Mouse (Mus musculus): ENCODE data around the gene Gjc2.
A peak's percentile ranks its signal among the peaks of the same experiment; 100 is the strongest.

Gene Gjc2

DNA sequence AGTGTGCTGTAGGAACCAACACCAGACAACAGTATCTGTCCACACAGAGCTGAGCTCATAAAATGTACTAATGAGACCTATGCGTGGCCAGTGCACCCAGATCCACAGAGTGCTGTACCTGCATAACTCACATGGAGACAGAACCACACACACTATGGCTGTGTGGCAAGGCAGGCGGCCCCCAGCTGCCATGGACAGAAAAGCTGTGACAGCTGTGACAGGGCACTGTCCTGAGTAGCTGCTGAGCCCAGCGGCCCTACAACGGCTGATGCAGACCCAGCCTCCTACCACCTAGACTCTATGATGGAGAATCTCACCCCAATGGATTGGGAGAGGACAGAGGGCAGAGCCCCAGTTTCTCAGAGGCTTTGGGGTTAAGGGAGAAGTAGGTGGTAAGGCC lies 23.5 kb downstream of the Gjc2 start:
- no peak for DNase-seq

DNA sequence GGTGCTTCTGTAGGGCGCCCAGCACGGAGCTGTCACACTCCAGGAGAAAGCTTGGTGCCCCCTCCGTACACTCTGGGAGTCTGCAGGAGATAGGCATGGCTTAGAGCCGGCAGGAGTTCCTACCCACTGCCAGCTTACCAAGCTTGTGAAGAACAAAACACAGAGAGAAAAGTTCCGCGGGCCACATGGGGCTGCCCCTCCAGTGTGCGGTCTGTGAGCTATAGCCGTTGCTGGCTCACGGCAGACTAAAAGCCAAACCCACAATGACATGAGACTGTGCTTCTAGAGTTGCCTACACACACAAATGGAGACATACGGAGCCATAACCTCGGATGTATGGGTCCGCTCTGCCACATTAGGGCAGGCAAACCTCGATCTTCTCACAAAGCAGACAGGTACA lies 23.9 kb downstream of the Gjc2 start:
- DNase-seq: no peak

DNA sequence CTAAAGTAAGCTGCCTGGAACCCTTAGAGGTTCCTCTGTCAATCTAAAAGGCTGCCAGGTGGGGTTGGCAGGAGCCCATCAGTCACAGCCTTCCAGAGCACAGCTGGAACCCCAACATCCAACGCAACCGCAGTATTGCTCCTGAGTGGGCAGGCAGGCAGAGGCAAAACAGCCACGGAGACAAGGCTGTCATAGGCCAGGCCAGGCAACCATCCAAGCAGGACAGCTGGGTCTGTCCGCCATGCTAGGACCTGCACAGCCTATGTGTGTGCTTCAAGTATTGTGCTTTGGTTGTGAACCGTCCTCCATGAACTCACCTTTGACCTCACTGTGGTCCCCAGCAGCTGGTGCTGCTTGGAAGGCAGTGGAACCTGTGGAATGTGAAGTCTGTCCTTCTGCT lies 27.1 kb downstream of the Gjc2 start:
- no peak for DNase-seq

DNA sequence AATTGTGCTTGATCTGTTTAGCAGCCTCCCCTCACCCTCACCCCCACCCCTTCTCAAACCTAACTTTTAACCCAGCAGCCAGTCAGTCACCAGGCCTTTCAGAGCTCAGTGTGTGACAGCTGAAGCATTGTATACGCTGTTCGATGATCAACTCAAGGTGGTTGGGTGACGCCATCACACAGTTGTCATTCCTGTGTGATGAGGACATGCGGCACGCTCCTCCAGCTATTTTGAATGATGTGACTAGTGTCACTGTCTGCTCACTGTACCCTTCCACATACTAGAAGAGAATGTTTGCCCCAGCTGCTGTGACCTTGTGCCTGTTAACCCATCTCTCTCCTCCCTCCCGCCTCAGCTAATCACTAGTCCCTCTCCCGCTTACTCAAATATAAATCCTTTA lies 28.8 kb downstream of the Gjc2 start:
- DNase-seq: no peak

DNA sequence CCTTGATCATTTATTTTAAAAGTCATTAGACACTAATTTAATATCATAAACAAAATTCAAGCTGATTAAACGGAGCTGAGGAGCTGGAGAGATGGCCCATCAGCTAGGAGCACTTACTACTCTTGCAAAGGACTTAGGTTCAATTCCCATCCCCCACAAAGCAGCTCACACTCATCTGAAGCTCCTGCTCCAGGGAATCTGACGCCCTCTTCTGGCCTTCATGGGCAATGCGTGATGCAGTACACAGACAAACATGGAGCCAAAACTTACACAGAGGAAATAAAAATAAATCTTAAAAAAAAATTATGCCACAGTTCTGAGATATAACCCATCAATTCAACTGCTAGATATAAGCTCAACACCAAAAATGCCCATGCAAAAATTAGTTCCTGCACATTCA lies 31.3 kb downstream of the Gjc2 start:
- DNase-seq: no peak

DNA sequence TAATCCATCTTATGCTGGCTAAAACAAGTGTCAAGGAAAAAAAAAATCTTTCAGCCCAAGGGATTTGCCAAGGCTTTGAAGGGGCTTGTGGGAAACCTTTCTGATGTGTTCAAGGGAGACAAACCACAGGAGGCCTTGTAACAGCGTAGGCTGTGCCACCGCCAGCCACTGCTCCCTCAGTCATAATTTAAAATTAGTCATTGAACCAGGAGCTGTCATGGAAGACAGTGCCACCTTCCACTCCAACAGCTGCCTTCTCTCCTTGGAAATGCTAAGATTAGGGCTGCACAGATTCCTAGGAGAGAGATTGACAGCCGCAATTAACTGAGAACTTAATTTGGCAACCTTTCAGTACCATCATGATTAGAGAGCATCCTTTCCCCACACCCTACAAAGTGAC lies 33.7 kb downstream of the Gjc2 start:
- no peak for DNase-seq

DNA sequence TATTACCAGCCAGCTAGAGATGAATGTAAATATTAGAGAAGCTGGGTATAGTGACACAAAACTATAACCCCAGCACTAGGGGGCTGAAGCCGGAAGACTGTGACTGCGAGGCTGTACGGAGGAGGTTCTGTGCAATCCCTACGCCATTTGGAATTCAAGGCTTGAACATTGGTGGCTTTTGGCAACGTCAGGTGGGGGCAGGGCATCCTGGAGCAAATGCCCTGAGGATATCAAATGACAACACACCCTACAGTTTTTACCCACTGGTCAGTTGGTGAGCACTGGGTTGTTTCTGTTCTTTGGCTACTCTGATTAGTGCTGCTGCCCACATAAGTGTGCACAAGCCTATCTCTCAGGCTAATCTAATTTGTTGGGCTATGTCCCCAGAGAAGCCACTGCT lies 40.1 kb downstream of the Gjc2 start:
- no peak for DNase-seq

DNA sequence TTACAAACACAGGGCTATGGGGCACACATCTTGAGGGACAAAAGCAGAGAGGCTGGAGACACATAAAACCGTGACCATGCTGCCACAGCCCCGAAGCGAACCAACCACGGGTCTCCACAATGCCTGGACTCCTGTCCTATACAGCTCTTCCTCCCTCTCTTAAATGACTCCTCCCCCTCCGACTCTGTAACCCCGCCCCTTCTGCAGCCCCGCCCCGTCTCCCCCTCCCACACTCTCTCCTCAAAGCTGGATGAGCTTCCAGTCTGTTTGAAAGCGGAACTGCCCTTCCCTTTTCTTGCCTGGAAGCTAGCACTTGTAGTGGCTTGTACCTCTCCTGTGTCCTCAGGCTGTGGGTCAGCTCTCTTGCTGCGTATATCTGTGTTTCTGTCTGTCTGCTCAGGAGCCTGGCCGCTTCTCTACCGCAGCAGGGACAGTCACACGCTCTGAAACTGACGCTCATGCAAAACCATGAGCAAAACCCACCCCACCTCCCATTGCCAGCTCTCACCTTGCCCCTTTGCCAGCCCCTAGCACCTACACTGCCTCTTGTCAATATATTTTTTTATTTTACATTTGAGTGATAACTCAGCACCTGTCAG lies 41.1 kb downstream of the Gjc2 start:
- DNase-seq: no peak

DNA sequence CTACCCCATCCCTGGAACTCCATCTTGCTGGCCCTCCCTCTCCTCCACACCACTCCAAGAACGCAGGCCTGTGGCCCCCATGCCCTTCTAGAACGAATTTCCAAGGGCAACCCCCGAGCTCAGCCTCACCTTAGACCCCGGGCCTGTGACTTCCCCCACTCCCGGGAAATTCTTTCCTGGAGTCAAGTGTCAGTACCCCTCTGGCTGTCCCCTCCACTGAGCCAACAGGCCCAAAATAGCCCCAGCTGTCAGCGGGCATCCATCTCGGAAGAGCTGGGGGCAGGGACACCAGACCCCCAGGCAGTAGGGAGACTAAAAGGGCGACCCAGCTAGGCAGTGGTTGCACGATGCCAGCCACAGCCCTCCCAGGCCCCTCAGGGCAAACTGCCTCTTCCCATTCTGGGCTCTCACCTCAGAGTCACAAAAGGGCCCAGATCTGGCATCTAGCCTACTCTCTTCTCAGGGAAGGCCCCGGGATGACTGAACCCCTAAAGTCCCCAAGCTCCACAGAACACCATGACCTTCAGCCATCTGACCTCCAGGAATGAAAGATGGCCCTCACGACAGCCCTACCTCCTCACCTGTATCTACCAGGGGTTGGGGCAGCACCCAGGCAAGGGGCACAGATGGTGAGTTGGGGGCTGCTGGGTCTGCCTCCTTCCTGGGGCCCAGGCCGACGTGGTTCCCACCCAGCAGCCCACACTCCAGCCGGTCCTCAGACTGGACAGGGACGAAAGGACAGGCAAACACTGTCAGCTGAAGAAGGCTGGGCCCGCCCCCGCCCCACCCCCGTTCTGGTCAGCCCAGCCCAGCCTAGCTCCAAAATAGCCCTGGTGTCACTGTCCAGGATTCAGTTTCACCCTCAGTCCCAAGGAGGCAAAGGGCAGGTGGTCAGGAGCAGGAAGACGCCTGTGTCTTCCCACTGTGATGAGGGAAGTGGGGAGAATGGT lies 44.2 kb downstream of the Gjc2 start:
- DNase-seq: no peak

DNA sequence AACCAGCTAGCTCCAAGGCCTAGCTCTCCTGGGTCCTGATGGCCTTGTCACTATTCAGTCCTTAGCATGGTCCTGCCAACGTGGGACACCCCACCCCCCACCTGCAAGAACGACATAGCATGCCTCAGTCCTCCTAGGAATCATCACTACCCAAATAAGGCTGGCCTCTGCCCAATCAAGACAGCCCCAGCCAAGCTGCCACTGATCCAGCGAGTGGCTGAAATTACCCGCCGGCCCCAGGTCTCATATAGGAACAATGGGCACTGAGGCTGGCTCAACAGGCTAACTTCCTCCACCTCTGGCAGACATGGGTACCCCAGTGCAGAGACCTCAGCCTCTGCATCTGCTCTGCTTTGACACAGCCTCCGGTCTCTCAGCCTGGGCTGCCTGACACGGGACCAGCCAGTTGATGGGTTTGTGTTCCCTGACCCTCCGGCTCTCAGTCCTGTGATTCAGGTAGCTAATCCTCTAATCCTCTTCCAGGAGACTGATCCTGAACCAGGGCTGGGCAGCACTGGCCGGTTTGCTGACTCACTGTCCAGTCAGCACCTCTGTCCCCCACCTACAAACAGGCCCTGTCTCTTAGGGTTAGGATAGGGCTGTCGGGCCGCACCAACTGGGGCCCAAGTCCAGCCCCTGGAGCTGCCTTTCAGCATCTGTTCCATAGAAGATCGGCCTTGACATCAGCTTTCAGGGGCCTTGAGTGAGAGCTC lies 45.9 kb downstream of the Gjc2 start:
- DNase-seq: no peak

DNA sequence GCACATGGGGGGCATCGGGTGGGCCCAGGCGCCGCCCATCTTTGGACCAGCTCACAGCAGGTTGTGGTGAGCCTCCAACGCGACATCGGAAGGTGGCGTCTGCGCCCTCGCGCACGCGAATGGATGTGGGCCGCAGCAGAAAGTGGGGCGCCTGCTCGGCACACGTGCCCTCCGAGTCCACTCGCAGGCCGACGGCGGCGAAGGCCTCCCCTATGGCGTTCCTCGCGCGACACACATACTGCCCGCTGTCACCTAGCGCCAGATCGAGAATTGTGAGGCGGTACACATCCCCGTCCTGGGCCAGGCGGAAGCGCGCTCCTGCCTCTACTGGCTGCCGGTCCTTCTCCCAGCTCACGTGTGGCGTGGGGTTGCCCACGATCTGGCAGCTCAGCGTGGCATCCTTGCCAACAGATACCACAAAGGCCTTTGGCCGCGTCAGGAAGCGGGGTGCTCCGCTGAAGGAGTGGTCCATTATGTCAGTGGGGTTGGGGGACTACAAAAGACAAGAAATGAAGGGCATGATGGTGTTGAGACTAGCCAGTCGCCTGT lies 47.0 kb downstream of the Gjc2 start, which contains the start of gene Obscn:
Obscn (minus strand) TSS at position 499 of the 549 bp plus-strand sequence.
- no peak for DNase-seq

DNA sequence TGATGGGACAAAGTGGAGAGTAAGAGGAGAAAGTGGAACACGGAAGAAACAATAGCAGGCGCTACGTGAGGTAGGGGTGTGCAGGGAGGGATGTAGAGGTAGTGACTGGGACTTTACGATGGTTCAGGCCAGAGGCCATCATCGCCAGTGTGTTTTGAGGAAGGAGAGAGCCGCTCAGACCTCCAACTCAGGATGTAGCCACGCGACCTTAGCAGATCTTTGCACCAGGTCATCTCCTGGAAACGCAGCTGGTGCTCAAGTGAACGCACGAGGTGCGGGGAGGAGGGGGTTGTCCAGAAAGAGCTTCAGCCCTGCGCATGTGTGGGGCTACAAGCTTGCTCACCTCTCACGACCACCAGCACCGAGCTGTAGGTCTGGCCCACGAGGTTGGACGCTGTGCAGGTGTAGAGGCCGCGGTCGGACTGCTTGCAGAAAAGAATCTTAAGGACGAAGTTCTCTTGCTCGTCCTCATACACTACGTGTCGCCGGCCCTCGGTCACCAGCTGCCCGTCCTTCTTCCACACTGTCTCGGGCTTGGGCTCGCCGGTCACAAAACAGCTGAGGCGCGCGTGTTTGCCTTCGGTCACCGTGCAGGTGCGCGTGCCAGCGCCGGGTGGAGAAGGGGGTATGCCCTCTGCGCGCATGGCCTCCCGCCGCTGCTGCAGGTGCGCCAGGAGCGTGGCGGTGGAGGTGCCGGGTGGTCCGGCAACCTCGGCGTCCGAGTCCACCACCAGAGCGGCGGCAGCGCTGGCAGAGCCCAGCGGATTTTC lies 47.8 kb downstream of the Gjc2 start:
- peak in 1 of 2 experiments; percentile 7 for DNase-seq

DNA sequence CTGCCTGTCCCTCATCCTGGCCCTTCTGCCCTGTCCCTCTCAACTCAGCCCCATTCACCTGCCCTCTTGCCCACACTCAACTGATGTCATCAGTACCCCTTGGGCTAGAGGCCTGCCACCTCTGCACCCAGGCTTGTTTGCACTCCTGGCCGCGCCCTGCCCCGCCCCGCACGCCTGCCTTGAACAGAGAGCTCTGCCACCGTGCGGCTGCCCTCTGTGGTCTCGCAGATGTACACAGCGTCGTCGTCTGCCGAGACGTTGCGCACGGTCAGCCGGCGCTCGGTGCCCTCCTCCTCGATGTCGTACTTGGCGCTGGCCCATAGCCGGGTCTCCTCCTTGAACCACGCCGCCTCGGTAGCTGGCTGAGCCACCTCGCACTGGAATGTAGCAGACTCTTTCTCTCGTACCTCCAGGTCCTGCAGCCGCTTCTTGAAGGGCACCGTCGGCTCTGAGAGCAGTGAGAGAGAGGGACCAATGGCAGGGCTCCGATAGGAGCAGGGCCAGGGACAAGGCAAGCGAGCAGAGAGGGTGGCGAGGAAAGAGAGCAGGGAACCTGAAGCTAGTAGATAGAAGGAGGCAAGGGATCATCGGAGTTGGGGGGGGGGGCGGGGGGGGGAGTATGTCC lies 48.5 kb downstream of the Gjc2 start:
- DNase-seq: peak in 1 of 2 experiments; percentile 25

DNA sequence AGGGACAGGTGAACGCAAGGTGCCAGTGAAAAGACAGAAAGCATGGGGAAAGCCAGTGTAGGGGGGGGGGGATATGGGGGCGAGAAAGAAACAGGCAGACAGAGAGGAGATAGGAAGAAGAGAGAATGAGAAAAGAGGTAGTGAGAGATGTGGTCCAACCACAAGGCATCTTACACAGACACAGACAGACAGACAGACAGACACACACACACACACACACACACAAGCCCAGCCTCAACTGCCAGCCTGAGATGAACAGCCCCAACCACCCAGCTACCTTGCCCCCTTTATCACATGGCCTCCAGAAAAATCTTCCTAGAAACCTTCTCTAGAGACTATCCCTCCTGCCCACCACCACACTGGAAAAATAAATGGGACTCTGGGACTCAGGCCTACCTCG lies 50.9 kb downstream of the Gjc2 start:
- DNase-seq: no peak

DNA sequence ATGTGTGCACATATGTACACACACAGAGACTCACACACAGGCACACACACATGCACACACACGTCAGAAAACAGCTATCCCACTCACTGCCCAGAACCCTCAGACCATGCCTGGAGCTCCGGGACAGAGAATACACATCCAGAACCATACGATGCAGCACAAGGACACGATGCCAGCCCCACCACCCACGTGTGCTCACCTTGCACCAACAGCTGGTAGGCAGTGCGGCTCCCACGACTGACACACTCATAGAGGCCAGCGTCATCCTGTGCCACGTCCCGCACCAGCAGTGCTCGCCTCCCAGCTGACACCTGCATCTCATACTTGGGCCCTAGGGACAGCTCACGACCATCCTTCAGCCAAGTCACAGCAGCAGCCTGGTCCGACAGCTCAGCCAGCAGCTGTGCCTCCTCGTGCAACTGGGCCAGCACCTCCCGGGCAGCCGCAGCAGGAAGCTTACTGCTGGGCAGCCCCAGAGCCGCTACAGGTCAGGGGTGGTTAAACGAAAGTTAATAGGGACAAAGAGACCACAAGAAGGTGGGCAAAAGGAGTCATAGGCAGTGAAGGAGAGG lies 51.6 kb downstream of the Gjc2 start:
- DNase-seq: no peak

DNA sequence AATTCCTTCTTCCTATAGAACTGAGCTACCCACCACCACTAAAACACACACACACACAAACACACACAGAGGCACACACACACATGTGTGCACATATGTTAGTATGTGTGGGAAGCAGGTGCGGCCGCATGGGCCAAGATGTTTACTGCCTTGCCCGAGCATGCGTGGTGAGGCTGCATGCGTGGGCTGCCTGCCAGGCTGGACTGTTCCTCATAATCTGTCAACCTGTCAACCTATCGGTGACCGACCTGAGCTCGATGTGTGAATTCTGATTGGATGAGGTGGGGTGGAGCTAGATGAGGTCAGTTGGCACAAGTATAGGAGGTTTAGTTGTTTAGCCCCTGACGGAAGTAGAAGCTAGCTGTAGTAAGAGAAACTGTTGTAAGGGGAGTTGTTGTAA lies 52.2 kb downstream of the Gjc2 start:
- no peak for DNase-seq

All from kidney, postnatal 36 days (tissue).